Mouse (Mus musculus): ENCODE data around the gene Nsun6.

The Nsun6 gene

GRCm38 (mm10) chr2:14992531-14992930, 62.3 kb downstream of the Nsun6 start:
- no peak for DNase-seq (ENCODE audit: low spot score in 2 of 2)

DNA sequence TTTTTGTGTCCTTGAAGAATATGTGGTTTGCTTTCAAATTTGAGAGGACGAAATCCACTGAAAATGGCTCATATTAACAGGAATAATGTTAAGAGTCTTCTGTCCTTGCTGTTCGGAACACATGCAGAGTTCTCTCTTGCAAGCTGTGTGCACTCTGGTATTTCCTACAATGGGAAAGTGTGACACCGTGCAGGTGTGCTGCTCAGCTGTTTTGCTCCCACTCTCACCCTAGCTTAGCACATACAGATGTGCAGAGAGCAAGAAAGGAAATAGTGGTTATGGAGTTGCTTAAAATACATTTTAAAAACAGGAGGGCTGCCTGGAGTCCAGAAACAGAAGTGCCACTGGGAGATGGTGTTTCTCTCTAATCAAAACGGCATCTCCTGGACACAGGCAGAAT, 65.5 kb downstream of the Nsun6 start:
- no peak for DNase-seq (ENCODE audit: low spot score in 2 of 2)

DNA sequence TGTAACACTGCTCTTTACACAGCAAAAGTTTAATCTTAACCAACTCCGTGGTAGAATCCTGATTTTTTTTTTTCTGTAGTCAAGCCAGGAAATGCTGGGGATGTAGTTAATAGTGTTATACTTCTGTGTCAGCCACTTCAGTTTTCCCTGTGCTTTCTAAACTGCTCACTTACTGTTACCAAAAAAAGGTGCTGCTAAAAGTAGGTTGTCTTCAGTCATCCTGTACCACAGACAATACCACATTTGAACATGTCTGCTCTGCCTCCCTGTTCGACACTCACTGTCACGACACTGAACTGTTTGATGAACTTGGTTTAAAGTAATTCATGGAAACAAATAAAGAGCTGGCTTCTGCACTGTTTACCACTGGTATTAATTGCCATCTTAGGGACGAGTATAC, 66.4 kb downstream of the Nsun6 start:
- DNase-seq (ENCODE audit: low spot score in 2 of 2): no peak

DNA sequence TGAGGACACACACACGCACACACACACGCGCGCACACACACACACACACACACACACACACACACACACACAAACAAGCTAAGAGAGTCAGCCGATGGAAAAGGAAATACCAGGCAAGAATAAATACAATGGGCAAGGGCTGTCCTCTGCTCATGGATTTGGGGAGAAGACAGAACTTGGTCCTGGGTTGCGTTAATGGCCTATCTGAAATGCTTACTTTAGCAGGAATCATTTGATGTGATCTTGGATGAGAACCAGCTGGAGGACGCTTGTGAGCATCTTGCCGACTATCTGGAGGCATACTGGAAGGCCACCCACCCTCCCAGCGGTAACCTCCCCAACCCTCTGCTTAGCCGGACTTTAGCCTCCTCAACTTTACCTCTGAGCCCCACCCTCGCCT, 70.8 kb downstream of the Nsun6 start:
- DNase-seq (ENCODE audit: low spot score in 2 of 2): no peak

DNA sequence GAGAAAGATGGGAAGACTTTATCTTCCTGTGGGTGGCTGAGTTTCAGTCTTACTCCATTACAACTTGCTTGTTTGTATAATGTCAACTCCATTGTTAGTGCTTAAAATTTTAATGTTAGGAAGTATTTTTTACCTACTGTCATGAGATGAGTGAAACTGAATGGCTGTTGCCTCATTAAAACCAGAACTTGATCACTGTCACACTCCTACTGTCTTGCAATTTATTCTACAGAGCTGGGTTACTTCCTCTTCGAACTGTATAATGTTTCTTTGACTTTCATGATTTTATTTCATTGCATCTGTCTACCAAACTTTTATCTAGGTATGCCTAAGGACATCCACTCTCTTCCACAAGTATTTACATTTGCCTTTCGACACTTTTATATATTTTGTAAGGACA, 93.4 kb downstream of the Nsun6 start:
- DNase-seq (ENCODE audit: low spot score in 2 of 2): no peak

- DNase-seq (ENCODE audit: low spot score in 2 of 2): no peak
Observed at GRCm38 (mm10) chr2:14960963-14961488, 93.8 kb downstream of the Nsun6 start.

- no peak for DNase-seq (ENCODE audit: low spot score in 2 of 2)
Observed at GRCm38 (mm10) chr2:14953090-14953489, 101.8 kb downstream of the Nsun6 start.

Measured in left cerebral cortex, adult 9 months (tissue).